Mouse (Mus musculus) megakaryocyte, adult 5-6 weeks (primary cell): ENCODE results near the gene Sash3. TPM values are rescaled to one million over a fixed set of nuclear protein-coding genes. Genes with fewer than 3 reads are reported as not detected.
"Not testable (repeated sequence)": the region's sequence is repeated elsewhere in the genome, so short reads cannot be mapped to it uniquely, and the experiment has no call there.

Experiments used
- ATAC-seq: 2 replicates; pipeline ENCODE4 v1.8.0; 2016; ENCODE audit warnings: mild to moderate bottlenecking, inconsistent platforms; ENCODE audit not compliant: poor library complexity, severe bottlenecking
- total RNA-seq, 2 experiments: library from RNA; stranded (forward) in 1 of 2; stranded (reverse) in 1 of 2; fragments of 153-499, 151-499 nt in 1 of 2; fragments of 221-1000, 200-1000 nt in 1 of 2; gene quantifications; 2 replicates each; pipeline versions ENCODE4 v1.2.3 to v1.2.4; 2015 to 2017

Sash3 gene
- total RNA-seq, 2 experiments from 2014 or later = 96.3 to 154 TPM

- ATAC-seq = no peak
Measured at GRCm38 (mm10) chrX:48202436-48202835, 56.2 kb downstream of the Sash3 start.

- ATAC-seq = no peak
Measured at GRCm38 (mm10) chrX:48202995-48203394, 56.8 kb downstream of the Sash3 start.

GRCm38 (mm10) chrX:48203763-48204162 lies 57.5 kb downstream of the Sash3 start:
- no peak for ATAC-seq

- ATAC-seq = peak; percentile 28
Measured at GRCm38 (mm10) chrX:48204469-48204868, 58.2 kb downstream of the Sash3 start.

GRCm38 (mm10) chrX:48207761-48208487 lies 61.7 kb downstream of the Sash3 start:
- ATAC-seq = peak; percentile 28; the same call in 1 of the 2 replicates

GRCm38 (mm10) chrX:48208519-48209185 lies 62.4 kb downstream of the Sash3 start, which contains the start of gene Zdhhc9:
Zdhhc9 (minus strand) TSS chrX:48208878.
- peak; percentile 98 for ATAC-seq

- not testable (repeated sequence) for ATAC-seq
Measured at GRCm38 (mm10) chrX:48209746-48210145, 63.5 kb downstream of the Sash3 start.

Other genes with a start within 250 kb of the Sash3 start
- gene Ocrl, start 234.0 kb upstream of the Sash3 start, total RNA-seq (2015) = 20.1 and 22.2 TPM in 2 replicates
- gene Ocrl, start 234.0 kb upstream of the Sash3 start, total RNA-seq (2017) = 9.8 and 12.2 TPM in 2 replicates
- 0.23 TPM in 1 of 2 replicates, not detected in the other for gene Apln, start 111.6 kb upstream of the Sash3 start, total RNA-seq (2015)
- gene Apln, start 111.6 kb upstream of the Sash3 start, total RNA-seq (2017) = 0.11 TPM in 1 of 2 replicates, not detected in the other
- not detected in 2 replicates for gene Xpnpep2, start 37.7 kb upstream of the Sash3 start, total RNA-seq (2015)
- gene Xpnpep2, start 37.7 kb upstream of the Sash3 start, total RNA-seq (2017) = not detected in 2 replicates
- 66.9 and 68.7 TPM in 2 replicates for gene Zdhhc9, start 62.4 kb downstream of the Sash3 start, total RNA-seq (2015)
- gene Zdhhc9, start 62.4 kb downstream of the Sash3 start, total RNA-seq (2017) = 16.4 and 20.0 TPM in 2 replicates
- 24.4 and 28.7 TPM in 2 replicates for gene Utp14a, start 110.4 kb downstream of the Sash3 start, total RNA-seq (2015)
- gene Utp14a, start 110.4 kb downstream of the Sash3 start, total RNA-seq (2017) = 51.5 and 56.4 TPM in 2 replicates
- 4.6 and 5.5 TPM in 2 replicates for gene Bcorl1, start 194.9 kb downstream of the Sash3 start, total RNA-seq (2015)
- 3.3 and 4.0 TPM in 2 replicates for gene Bcorl1, start 194.9 kb downstream of the Sash3 start, total RNA-seq (2017)